Mouse (Mus musculus): ENCODE results near the gene Vrk2. TPM values are rescaled to one million over a fixed set of nuclear protein-coding genes. Genes with fewer than 3 reads are reported as not detected.

Gene Vrk2
- total and polyA plus RNA-seq, 3 experiments, result 26.1 to 64.5 (median 43.1) TPM

Other genes with a start within 250 kb of the Vrk2 start
- gene Fancl, start 207.9 kb downstream of the Vrk2 start, total RNA-seq (2014; fragmentation: Nextera tagmentation), result 16.8 and 43.8 TPM in 2 replicates
- 66.1 and 79.2 TPM in 2 replicates for gene Fancl, start 207.9 kb downstream of the Vrk2 start, total RNA-seq (2017)
- gene Fancl, start 207.9 kb downstream of the Vrk2 start, polyA plus RNA-seq (2012), result 0.54 and 1.0 TPM in 2 replicates
- not detected in 2 replicates for gene Gm6899, start 758 bp downstream of the Vrk2 start, total RNA-seq (2014; fragmentation: Nextera tagmentation)
- gene Gm6899, start 758 bp downstream of the Vrk2 start, total RNA-seq (2017), result not detected in 2 replicates
- not detected in 2 replicates for gene Gm6899, start 758 bp downstream of the Vrk2 start, polyA plus RNA-seq (2012)

All from G1E (cell line).